Mouse (Mus musculus) olfactory bulb, adult 2 months (tissue): ENCODE measurements around the gene Spata22.

Experiments
- CTCF ChIP-seq: fragments of 200-500 bp; IDR thresholded peaks from 2 replicates; pipeline ENCODE4 v1.5.1; 2012; ENCODE audit warnings: low read depth, mild to moderate bottlenecking, low read length, moderate library complexity; ENCODE audit not compliant: insufficient read depth
- POLR2A ChIP-seq: fragments of 200-500 bp; IDR thresholded peaks from 2 replicates; pipeline ENCODE4 v1.6.1; 2012; ENCODE audit warnings: mild to moderate bottlenecking, low read depth, low read length, moderate library complexity; ENCODE audit not compliant: insufficient read depth

DNA sequence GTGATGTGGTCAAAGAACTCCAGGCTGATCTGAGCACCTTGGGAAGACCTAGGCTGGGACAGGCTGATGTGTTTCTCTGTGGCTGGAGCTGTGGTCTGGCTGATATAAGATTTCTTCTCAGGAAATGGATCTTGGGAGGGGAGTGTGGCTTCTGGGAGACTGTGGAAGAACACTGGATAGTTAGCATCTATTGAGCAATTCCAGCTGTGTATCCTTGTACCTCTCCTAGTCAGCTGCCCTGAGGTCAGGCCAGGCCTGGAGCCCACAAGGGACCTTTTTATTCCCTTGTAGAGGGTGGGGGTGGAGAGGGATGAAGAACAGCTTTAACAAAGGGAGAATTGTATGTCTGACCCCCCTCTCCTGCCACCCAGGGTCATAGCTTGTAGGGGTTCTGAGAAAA lies 45.2 kb upstream of the Spata22 start:
- TF ChIP-seq POLR2A (no peak), CTCF (no peak)
